Mouse (Mus musculus): ENCODE data around the gene Adcyap1r1.
A peak's percentile ranks its signal among the peaks of the same experiment; 100 is the strongest.

Gene Adcyap1r1

DNA sequence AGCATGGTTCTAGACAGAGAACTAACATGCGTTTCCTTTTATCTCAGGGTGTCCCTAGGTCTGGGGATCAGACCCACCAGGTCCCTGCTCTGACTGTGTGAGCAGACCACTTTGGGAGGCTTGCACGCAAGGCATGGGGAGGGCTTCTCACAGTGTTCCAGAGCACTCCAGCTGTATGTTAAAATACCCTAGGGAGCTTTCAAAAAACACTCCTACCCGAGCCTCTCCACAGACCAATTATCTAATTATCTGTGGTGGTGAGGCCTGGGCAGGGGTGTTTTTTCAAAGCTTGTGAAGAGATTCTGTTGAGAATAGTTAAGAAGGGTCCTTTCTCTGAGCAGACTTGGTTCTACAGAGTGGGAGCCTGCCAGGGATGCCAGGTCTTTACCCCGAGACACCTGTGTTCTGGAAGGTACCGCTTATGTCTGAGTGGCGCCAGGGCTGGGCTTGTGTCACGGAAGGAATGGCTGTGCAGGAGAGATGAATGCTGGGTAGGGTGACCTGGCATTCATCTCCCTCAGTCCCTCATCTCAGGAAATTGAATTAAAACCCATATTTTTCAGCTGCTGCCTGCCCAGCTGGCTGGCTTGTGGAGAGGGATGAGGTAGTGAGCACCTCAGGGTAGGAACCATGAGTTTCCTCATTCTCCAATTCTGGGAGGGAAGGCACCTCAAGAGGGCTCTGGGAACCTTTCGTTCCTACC lies 2.7 kb upstream of the Adcyap1r1 start:
- no peak for DNase-seq

- no peak for DNase-seq
These were observed 603 bp downstream of the Adcyap1r1 start for GRCm38 (mm10) chr6:55452381-55452780.

DNA sequence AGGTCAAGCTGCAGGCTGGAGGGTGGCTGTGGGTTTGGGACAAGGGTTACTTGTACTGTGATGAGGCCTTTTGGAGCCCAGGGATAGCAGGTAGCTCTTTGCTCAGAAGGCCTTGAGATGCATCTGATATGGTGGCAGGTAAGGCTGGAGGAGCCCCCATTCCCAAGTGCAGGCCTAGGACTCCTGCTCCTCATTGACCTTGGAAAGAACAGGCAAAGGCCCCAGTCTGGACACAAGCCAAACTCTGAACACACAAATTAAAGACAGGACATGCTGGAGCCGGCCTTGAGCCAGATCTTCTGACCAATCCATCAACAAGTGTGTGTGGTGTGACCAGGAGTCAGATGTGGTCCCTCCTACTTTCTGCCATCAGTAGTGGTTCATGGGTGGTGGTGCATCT lies 1.8 kb downstream of the Adcyap1r1 start:
- DNase-seq: no peak

GRCm38 (mm10) chr6:55455641-55456040 lies 3.9 kb downstream of the Adcyap1r1 start:
- no peak for DNase-seq

DNA sequence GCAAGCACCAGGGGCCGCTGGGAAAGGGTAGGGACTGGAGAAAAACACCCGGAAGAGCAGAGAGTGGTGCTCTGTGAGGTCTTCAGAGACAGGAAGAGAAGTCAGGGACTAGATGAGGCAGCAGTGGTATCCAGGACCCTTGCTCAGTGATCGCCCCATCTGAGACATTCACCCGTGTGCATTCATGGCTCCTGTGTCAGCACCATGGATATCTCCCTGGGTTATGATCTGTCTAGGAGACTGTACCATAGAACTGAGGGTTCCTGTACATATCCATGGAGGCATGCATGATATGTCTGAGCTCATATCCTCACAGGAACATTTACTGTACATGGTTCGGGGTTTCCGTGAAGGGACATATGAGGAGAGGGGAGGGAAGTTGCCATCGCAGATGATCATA lies 5.9 kb downstream of the Adcyap1r1 start:
- DNase-seq: no peak

- no peak for DNase-seq
These were observed 6.4 kb downstream of the Adcyap1r1 start for GRCm38 (mm10) chr6:55458156-55458555.

GRCm38 (mm10) chr6:55459545-55460397 lies 8.0 kb downstream of the Adcyap1r1 start:
- no peak for DNase-seq

DNA sequence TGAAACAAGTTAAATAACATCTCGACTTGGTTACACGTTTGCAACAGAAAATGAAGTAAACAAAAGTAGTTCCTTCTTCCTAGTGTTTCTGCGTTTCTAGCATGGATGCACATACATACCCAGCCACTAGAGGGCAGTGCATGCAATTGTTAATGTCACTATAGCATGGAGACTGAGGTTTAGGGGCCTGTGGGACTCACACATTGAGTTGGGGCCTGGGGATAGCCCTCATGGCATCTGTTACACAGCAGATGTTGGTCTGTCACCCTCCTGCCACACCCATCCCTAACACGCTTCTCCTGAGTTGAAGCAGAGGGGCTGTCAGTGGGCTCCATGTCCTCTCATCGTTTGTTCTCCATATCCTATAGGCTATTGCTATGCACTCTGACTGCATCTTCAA lies 9.4 kb downstream of the Adcyap1r1 start:
- peak; percentile 28 for DNase-seq

DNA sequence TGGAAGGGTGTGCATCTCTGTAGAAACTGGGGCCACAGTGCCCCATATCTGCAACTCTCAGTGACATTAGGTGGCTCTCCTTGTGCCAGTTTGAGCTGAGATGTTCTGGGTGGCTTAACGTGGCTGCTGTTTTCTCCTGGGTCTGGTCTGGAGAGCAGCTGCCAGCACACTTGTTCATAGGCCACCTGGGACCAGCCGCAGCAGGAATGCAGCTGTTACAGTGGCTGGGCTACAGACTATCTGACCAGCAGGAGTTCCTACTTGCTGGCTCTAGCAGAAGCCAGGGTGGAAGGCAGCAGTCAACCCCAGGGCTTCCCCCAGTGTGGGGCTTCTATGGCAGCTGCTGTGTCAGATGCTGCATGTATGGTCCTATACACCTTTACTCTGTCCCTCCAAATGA lies 9.9 kb downstream of the Adcyap1r1 start:
- no peak for DNase-seq

GRCm38 (mm10) chr6:55462394-55462793 lies 10.6 kb downstream of the Adcyap1r1 start:
- no peak for DNase-seq

GRCm38 (mm10) chr6:55463966-55464365 lies 12.2 kb downstream of the Adcyap1r1 start:
- DNase-seq: peak; percentile 25

GRCm38 (mm10) chr6:55465311-55465710 lies 13.5 kb downstream of the Adcyap1r1 start:
- peak; percentile 15 for DNase-seq

- DNase-seq: no peak
These were observed 14.6 kb downstream of the Adcyap1r1 start for GRCm38 (mm10) chr6:55466301-55466761.

GRCm38 (mm10) chr6:55470691-55471090 lies 18.9 kb downstream of the Adcyap1r1 start:
- DNase-seq: no peak

DNA sequence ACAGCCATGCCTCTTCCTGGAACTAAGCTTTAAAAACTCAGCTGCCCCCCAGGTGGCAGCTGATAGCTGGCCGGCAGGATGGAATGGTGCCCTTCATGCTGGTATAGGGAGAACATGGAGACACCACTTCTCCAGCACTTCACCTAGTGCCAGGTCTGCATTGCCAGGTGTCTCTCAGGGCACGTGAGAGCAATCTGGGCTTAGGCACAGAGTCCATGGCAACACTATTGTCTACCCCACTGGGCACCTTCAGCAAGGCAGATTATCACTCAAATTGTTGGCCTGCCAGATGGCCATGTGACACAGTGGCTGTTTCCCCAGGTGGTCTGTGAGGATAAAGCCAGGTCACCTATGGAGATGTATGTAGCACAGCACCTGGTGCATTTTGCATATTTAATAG lies 20.6 kb downstream of the Adcyap1r1 start:
- DNase-seq: no peak

GRCm38 (mm10) chr6:55480988-55481387 lies 29.2 kb downstream of the Adcyap1r1 start:
- no peak for DNase-seq

GRCm38 (mm10) chr6:55482471-55482870 lies 30.7 kb downstream of the Adcyap1r1 start:
- no peak for DNase-seq

DNA sequence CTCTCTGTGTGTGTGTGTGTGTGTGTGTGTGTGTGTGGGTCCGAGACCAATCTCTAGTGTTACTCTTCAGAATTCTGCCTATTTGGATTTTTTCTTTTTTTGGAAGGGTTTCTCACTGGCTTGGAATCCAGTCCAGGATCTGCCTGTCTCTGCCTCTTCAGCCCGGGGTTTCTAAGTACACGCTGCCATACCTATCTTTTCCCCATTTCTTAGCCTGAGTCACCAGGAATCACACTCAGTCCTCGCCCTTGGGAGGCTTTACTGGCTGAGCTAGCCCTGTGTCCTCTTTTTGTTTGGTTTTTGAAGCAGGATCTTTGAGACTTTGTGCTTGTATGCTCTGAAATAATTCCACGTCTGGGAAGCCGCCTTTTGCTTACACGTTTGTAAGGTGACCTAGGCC lies 31.6 kb downstream of the Adcyap1r1 start:
- DNase-seq: no peak

DNA sequence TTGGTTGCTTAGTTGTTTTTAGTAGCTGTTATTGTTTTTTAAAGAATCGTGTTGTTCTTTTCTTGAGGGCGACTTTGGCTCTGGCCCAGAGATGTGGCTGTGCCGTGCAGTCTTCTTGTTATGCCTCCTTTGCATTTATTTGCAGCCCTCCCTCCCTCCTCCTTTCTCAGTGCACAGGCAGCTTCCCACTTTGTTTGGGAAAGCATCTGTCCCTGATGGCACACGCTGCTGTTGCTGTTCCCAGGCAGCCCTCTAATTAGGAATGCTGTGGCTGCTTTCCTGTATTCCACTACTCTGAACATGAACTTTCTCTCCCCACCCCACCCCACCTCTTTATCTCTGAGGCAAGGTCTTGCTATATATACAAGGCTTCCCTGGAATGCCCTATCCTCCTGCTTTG lies 32.4 kb downstream of the Adcyap1r1 start:
- no peak for DNase-seq

DNA sequence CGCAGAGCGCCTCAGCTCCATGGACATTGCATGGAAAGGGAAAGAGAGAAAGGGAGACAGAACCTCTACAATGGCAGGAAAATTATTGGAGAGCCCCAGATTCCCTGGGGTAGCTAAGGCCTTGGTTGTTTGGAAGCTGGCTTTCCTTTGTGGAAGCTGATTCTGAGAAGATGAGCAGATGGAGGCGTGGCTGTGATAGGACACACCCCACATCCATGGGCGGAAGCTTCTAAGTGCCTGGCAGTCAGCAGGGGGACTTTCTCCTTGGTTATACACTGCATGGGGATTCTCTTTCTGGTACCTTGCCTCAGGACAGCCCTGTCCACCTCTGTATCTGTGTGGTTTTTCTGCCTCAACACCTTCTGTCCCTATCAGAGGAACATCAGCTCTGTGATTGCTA lies 33.4 kb downstream of the Adcyap1r1 start:
- DNase-seq: no peak

DNA sequence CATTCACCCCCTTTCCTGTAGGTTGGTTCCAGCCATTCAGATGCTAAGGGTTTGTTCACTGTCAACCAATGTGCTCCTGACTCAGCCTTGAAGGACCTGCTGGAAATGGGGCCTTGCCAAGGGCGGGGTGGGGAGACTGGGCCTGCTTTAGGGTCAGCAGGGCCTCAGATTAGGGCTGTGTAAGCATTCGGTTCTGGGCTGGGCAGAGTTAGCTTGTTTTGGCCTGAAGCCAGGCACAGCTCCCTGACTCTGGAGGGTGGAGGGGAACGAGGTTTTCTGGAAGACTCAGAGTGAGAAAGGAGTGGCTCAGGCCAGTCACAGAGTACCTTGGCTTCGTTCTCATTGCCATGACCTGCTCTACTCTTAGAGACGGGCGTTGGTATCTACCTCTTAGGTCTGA lies 35.9 kb downstream of the Adcyap1r1 start:
- peak; percentile 43 for DNase-seq

GRCm38 (mm10) chr6:55496201-55496600 lies 44.4 kb downstream of the Adcyap1r1 start:
- DNase-seq: no peak

DNA sequence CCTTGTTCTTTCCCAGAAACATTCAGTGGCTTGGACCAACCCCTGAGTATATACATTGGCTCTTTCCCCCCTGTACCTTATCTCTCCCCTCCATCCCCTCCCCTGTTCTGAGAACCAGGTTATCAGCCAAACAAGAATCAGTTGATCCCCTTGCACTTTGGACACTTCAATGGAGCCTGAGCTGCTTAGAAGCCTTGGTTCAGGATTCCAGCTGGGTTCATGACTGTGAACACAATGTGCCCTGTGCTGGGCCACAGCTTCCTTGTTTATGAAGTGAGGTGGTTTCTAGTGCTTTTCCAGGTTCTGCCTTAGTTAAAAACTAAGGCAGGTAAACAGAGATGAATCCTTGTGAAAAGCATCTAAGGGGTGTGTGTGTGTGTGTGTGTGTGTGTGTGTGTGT lies 47.0 kb downstream of the Adcyap1r1 start:
- DNase-seq: no peak

DNA sequence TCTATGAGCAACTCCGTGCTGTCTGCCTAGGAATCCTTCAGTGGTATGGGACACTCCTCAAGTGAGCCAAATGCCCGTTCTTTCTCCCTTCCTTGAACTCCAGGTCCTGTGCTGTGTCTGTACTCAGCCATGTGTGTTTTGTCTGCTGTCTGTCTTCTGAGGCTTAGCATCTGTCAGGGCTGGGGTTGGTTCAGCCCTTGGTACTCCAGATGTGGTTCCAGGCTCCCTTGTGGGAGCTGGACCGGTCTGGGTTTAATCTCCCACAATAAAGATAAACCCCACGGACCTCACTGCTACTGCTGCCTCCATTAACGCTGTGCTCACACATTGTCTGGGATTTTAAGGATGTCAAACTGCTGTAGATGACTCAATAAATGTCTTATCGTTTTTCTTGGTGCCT lies 49.3 kb downstream of the Adcyap1r1 start:
- no peak for DNase-seq

All from lung, postnatal 14 days (tissue).